Mouse (Mus musculus): ENCODE measurements around the gene Efcc1. TPM values are rescaled to one million over a fixed set of nuclear protein-coding genes. Genes with fewer than 3 reads are reported as not detected.

The Efcc1 gene
- polyA plus RNA-seq, 1 experiment from 2014 or later = 1.5 TPM

DNA sequence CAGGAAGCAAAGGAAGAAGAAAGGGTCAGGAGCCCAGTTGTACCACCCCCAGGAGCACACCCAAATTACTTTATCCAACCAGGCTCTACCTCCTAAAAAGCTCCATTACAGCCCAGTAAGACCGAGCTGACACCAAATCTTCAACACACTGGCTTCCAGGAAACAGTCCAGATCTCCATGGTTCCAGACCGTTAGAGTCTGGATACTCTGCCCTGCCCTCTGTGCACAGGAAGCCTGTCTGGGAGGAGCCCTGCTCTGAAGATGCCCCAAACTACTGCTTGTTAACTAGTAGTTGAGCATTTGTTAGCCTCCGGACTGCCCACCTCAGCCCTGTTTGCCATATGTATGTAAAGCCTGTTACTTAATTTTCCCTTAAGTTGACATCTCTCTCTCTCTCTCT, 15.4 kb downstream of the Efcc1 start:
- H3K36me3 ChIP-seq = no peaks in the 10 kb centered on the region
- H3K27me3 ChIP-seq = no peaks in the 10 kb centered on the region
- peaks cover 19% of the 10 kb centered on the region for H3K4me1 ChIP-seq
- H3K4me2 ChIP-seq = no peak overlapping the region
- H3K27ac ChIP-seq = peak overlapping the region; percentile 37; the same call in 1 of the 2 replicates
- no peak for ATAC-seq (replicated peaks; ENCODE audit: low FRiP score)
- no peaks in the 10 kb centered on the region for H3K9me3 ChIP-seq (replicated peaks)
- H3K9ac ChIP-seq = no peak overlapping the region
- 38% methylated on average over 3 of the region's 3 CpGs for WGBS
- no peak overlapping the region for H3K4me3 ChIP-seq (replicated peaks)

DNA sequence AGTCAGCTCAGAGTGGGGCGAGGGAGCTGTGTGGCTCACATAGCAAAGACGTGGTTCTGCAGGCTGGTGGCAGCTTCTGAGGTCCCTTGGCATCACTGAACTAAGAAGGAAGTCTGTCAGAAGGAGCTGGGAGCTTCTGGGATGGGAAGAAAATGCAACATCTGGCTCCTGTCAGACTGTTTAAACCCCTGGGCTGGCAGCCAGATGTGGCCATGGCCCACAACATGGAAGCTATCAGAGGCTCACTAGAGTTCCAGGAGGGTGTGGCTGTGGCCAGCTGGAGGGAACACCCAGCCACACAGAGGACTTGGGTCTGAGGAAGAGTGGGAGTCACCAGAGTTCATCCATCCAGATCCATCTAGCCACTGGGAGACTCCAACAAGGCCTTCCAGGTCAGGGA, 16.2 kb downstream of the Efcc1 start:
- Histone ChIP-seq H3K27me3 (no peaks in the 10 kb centered on the region), H3K4me3 (replicated peaks) (no peak overlapping the region), H3K4me2 (no peak overlapping the region), H3K9me3 (replicated peaks) (no peaks in the 10 kb centered on the region), H3K4me1 (peaks cover 19% of the 10 kb centered on the region), H3K36me3 (no peaks in the 10 kb centered on the region), H3K9ac (no peak overlapping the region), H3K27ac (0 out of 2 replicates have a peak overlapping the region, but pooled peaks have one; percentile 2)
- ATAC-seq (replicated peaks; ENCODE audit: low FRiP score) = peak; percentile 60; the same call in 1 of the 2 replicates
- WGBS = 66% methylated on average over 2 of the region's 2 CpGs

- peaks cover 19% of the 10 kb centered on the region for H3K4me1 ChIP-seq
- WGBS = 87% methylated on average over 2 of the region's 2 CpGs
- ATAC-seq (replicated peaks; ENCODE audit: low FRiP score) = no peak
- H3K27ac ChIP-seq = no peak overlapping the region
- no peak overlapping the region for H3K4me3 ChIP-seq (replicated peaks)
- H3K36me3 ChIP-seq = no peaks in the 10 kb centered on the region
- H3K4me2 ChIP-seq = no peak overlapping the region
- no peak overlapping the region for H3K9ac ChIP-seq
- H3K27me3 ChIP-seq = no peaks in the 10 kb centered on the region
- H3K9me3 ChIP-seq (replicated peaks) = no peaks in the 10 kb centered on the region
Observed at GRCm38 (mm10) chr6:87748078-87748477, 17.4 kb downstream of the Efcc1 start.

GRCm38 (mm10) chr6:87748531-87748930, 17.9 kb downstream of the Efcc1 start:
- H3K36me3 ChIP-seq = no peaks in the 10 kb centered on the region
- H3K4me1 ChIP-seq = peaks cover 19% of the 10 kb centered on the region
- no peak overlapping the region for H3K4me2 ChIP-seq
- H3K9me3 ChIP-seq (replicated peaks) = no peaks in the 10 kb centered on the region
- ATAC-seq (replicated peaks; ENCODE audit: low FRiP score) = no peak
- WGBS = 89% methylated on average over 6 of the region's 6 CpGs
- no peak overlapping the region for H3K4me3 ChIP-seq (replicated peaks)
- H3K27ac ChIP-seq = no peak overlapping the region
- H3K9ac ChIP-seq = no peak overlapping the region
- H3K27me3 ChIP-seq = no peaks in the 10 kb centered on the region

DNA sequence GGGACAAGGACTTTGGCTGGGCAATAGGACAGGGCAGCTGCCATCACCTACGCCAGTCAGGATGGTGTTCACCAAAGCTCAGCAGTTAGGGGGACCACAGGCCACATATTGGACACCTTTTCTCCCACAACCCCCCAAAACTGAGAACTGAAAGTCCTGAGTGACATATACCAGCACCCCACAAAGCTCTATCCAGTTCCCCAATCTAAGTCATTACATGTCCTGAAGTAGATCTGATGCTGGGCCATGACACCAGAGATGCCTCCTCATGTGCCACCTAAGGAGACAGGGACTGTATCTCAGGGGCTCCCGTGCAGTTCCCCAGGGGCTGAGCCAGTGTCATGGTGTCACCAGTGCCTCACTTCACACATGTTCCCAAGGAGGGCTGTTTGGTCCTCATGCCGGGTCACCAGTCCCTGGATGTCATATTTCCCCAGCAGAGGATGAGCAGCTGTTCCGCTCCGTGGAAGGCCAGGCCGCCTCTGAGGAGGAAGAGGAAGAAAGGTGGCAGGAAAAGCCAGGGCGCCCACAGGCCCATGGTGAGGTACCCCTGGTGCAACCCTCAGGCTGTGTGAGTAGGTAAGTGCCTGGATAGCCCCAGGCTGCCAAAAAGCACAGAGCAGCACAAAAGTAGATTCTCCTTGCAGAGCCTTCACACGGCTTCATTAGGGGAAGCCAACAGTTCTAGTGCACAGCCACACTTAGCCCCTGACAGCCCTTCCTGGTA, 19.7 kb downstream of the Efcc1 start:
- Histone ChIP-seq H3K4me1 (peaks cover 18% of the 10 kb centered on the region), H3K36me3 (no peaks in the 10 kb centered on the region), H3K4me3 (replicated peaks) (no peak overlapping the region), H3K4me2 (no peak overlapping the region), H3K9me3 (replicated peaks) (no peaks in the 10 kb centered on the region), H3K9ac (no peak overlapping the region), H3K27ac (no peak overlapping the region), H3K27me3 (no peaks in the 10 kb centered on the region)
- no peak for ATAC-seq (replicated peaks; ENCODE audit: low FRiP score)
- 86% methylated on average over 8 of the region's 8 CpGs for WGBS

- WGBS = 84% methylated on average over 6 of the region's 6 CpGs
- no peak overlapping the region for H3K27ac ChIP-seq
- H3K9me3 ChIP-seq (replicated peaks) = no peaks in the 10 kb centered on the region
- H3K9ac ChIP-seq = no peak overlapping the region
- H3K4me2 ChIP-seq = no peak overlapping the region
- no peak for ATAC-seq (replicated peaks; ENCODE audit: low FRiP score)
- no peak overlapping the region for H3K4me3 ChIP-seq (replicated peaks)
- no peaks in the 10 kb centered on the region for H3K36me3 ChIP-seq
- peaks cover 10% of the 10 kb centered on the region; the same call in 1 of the 2 replicates for H3K4me1 ChIP-seq
- H3K27me3 ChIP-seq = no peaks in the 10 kb centered on the region
Observed at GRCm38 (mm10) chr6:87751574-87751973, 20.9 kb downstream of the Efcc1 start.

- H3K27ac ChIP-seq = no peak overlapping the region
- no peak overlapping the region for H3K9ac ChIP-seq
- H3K4me1 ChIP-seq = no peaks in the 10 kb centered on the region
- no peak overlapping the region for H3K4me2 ChIP-seq
- H3K36me3 ChIP-seq = no peaks in the 10 kb centered on the region
- WGBS = 93% methylated on average over 4 of the region's 4 CpGs
- ATAC-seq (replicated peaks; ENCODE audit: low FRiP score) = no peak
- H3K4me3 ChIP-seq (replicated peaks) = no peak overlapping the region
- H3K27me3 ChIP-seq = no peaks in the 10 kb centered on the region
- H3K9me3 ChIP-seq (replicated peaks) = no peaks in the 10 kb centered on the region
Observed at GRCm38 (mm10) chr6:87755196-87755595, 24.5 kb downstream of the Efcc1 start.

DNA sequence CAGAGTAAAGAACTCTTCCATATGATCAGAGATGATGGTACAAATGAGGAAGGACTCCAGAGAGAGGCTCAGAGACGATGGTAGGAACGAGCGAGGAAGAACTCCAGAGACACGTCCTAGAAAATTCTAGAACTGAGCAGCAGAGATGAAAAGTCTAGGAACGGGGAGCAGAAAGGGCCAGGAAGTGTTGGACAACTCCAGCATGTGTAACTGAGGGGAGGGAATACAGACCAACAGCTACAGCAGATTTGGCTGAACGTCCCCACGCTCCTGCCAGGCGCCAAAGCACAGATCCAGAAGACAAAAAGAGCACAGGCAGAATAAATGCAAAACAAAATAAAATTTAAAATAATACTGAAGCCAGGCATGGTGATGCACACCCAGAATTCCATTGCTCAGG, 26.2 kb downstream of the Efcc1 start:
- ATAC-seq (replicated peaks; ENCODE audit: low FRiP score) = no peak
- H3K9ac ChIP-seq = no peak overlapping the region
- 91% methylated on average over 8 of the region's 8 CpGs for WGBS

DNA sequence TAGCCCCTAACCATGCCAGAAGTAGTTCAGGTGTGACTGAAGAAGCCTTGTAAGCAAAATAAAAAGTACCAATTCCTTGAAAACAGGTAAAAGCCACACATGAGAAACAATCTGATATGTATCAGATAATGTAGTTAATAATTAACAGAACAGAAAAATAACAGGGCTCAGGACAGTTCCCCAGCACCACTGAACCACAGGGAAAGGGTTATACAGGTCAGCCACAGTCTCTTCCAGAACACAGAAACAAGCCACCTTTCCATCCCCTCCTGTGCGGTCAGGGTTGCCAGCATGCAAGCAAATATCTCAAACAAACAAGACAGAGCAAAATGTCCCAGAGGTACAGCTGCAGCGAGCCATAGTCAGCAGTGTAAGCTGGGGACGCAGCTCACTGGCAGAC, 28.7 kb downstream of the Efcc1 start:
- Histone ChIP-seq H3K9ac (no peak overlapping the region), H3K4me3 (replicated peaks) (no peak overlapping the region), H3K4me1 (no peaks in the 10 kb centered on the region), H3K36me3 (no peaks in the 10 kb centered on the region), H3K27ac (no peak overlapping the region), H3K9me3 (replicated peaks) (no peaks in the 10 kb centered on the region), H3K27me3 (no peaks in the 10 kb centered on the region), H3K4me2 (no peak overlapping the region)
- no peak for ATAC-seq (replicated peaks; ENCODE audit: low FRiP score)
- 71% methylated on average over 3 of the region's 3 CpGs for WGBS

More for the DNA sequence above, 26.2 kb downstream of the Efcc1 start:
- Histone ChIP-seq H3K27ac (no peak overlapping the region), H3K4me3 (replicated peaks) (no peak overlapping the region), H3K27me3 (no peaks in the 10 kb centered on the region), H3K4me2 (no peak overlapping the region), H3K36me3 (no peaks in the 10 kb centered on the region), H3K9me3 (replicated peaks) (no peaks in the 10 kb centered on the region), H3K4me1 (no peaks in the 10 kb centered on the region)

DNA sequence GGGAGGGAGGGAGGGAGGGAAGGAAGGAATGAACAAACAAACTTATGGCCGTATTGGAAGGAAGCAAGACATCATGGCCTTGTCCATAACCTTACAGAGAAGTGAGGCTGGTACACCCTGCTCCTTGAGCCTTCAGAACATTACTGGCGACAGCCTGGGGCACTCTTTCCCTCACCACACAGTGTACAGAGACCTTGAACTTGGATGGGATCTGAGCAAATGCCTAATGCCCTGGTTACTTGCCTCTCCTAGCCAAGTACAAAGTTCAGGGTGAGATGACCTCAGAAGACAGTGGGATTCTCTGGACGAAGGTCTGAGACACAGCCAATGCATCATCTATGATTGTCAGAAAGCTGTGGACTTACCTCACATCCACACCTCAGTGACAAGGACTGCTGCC, 29.2 kb downstream of the Efcc1 start:
- H3K27me3 ChIP-seq = no peaks in the 10 kb centered on the region

GRCm38 (mm10) chr6:87762161-87762560, 31.5 kb downstream of the Efcc1 start:
- no peaks in the 10 kb centered on the region for H3K9me3 ChIP-seq (replicated peaks)
- no peaks in the 10 kb centered on the region for H3K27me3 ChIP-seq
- H3K4me1 ChIP-seq = no peaks in the 10 kb centered on the region
- H3K4me2 ChIP-seq = no peak overlapping the region
- H3K9ac ChIP-seq = no peak overlapping the region
- no peak for ATAC-seq (replicated peaks; ENCODE audit: low FRiP score)
- 83% methylated on average over 5 of the region's 5 CpGs for WGBS
- H3K4me3 ChIP-seq (replicated peaks) = no peak overlapping the region
- no peak overlapping the region for H3K27ac ChIP-seq
- H3K36me3 ChIP-seq = no peaks in the 10 kb centered on the region

More for the DNA sequence above, 29.2 kb downstream of the Efcc1 start:
- Histone ChIP-seq H3K9ac (no peak overlapping the region), H3K4me3 (replicated peaks) (no peak overlapping the region), H3K36me3 (no peaks in the 10 kb centered on the region), H3K4me2 (no peak overlapping the region), H3K9me3 (replicated peaks) (no peaks in the 10 kb centered on the region), H3K4me1 (no peaks in the 10 kb centered on the region), H3K27ac (no peak overlapping the region)
- ATAC-seq (replicated peaks; ENCODE audit: low FRiP score) = no peak
- 63% methylated on average over 3 of the region's 3 CpGs for WGBS

GRCm38 (mm10) chr6:87763376-87764280, 33.0 kb downstream of the Efcc1 start:
- H3K36me3 ChIP-seq = no peaks in the 10 kb centered on the region
- no peaks in the 10 kb centered on the region for H3K27me3 ChIP-seq
- no peaks in the 10 kb centered on the region for H3K9me3 ChIP-seq (replicated peaks)
- no peak overlapping the region for H3K4me2 ChIP-seq
- peak; percentile 60; the same call in 1 of the 2 replicates for ATAC-seq (replicated peaks; ENCODE audit: low FRiP score)
- WGBS = 68% methylated on average over 4 of the region's 4 CpGs
- no peak overlapping the region for H3K27ac ChIP-seq
- H3K9ac ChIP-seq = no peak overlapping the region
- H3K4me3 ChIP-seq (replicated peaks) = no peak overlapping the region
- no peaks in the 10 kb centered on the region for H3K4me1 ChIP-seq
